Comparison of ENCODE assay signal across 9 mouse cellular contexts in genomic region chr6:49228126-49228679, GRCm38 (mm10). TPM values are rescaled to one million over a fixed set of nuclear protein-coding genes. Genes with fewer than 3 reads are reported as not detected.
DNase-seq lines count a peak whose midpoint lies in the region; ATAC-seq and TF ChIP-seq lines count a peak whose summit lies in the region.
"Had no signal": no experiment of that assay in that cellular context is flagged by ENCODE, and none has a peak within 500 bp of the region (broad histone marks: within the 10 kb centered on the region; RNA-seq: fewer than 3 reads in every experiment).

No protein-coding gene starts in this region.

- ATAC-seq in hindbrain, postnatal 0 days: 0 out of 2 replicates have a peak, but pooled peaks have one; percentile 35
- peak; percentile 65 for ATAC-seq in lung, postnatal 0 days

- H3K36me3 ChIP-seq in hindbrain, postnatal 0 days (ENCODE audit: insufficient read depth, low read length): no peaks in the 10 kb centered on the region
- no peaks in the 10 kb centered on the region for H3K36me3 ChIP-seq in lung, postnatal 0 days (ENCODE audit: insufficient read depth, low read length)
- H3K36me3 ChIP-seq: liver, embryonic 15.5 days had no signal

- no peak overlapping the region for H3K9ac ChIP-seq in hindbrain, postnatal 0 days (replicated peaks; ENCODE audit: low read length)
- no peak overlapping the region for H3K9ac ChIP-seq in lung, postnatal 0 days (replicated peaks; ENCODE audit: low read depth)
- H3K9ac ChIP-seq: liver, embryonic 15.5 days had no signal

- no peak overlapping the region for H3K4me2 ChIP-seq in hindbrain, postnatal 0 days (ENCODE audit: low read depth, low read length)
- H3K4me2 ChIP-seq in lung, postnatal 0 days (replicated peaks; ENCODE audit: low read depth, low read length): no peak overlapping the region

- 17% methylated on average over 7 of the region's 7 CpGs for WGBS in hindbrain, postnatal 0 days
- 11% methylated on average over 7 of the region's 7 CpGs for WGBS in lung, postnatal 0 days

- no peaks in the 10 kb centered on the region for H3K4me1 ChIP-seq in hindbrain, postnatal 0 days (ENCODE audit: insufficient read depth, low read length)
- no peaks in the 10 kb centered on the region for H3K4me1 ChIP-seq in lung, postnatal 0 days (ENCODE audit: insufficient read depth, low read depth, low read length)

- no peaks in the 10 kb centered on the region for H3K27me3 ChIP-seq in hindbrain, postnatal 0 days (ENCODE audit: insufficient read depth, low read length)
- no peaks in the 10 kb centered on the region for H3K27me3 ChIP-seq in lung, postnatal 0 days (replicated peaks; ENCODE audit: insufficient read depth, low read length)
- H3K27me3 ChIP-seq: liver, embryonic 15.5 days had no signal

- H3K27ac ChIP-seq in hindbrain, postnatal 0 days: no peak overlapping the region
- H3K27ac ChIP-seq in lung, postnatal 0 days (ENCODE audit: low read length): no peak overlapping the region
- H3K27ac ChIP-seq: liver, embryonic 15.5 days had no signal

- no peak overlapping the region for H3K4me3 ChIP-seq in hindbrain, postnatal 0 days (ENCODE audit: low read length)
- H3K4me3 ChIP-seq in lung, postnatal 0 days (ENCODE audit: low read depth, low read length): no peak overlapping the region
- H3K4me3 ChIP-seq: liver, embryonic 15.5 days had no signal

- no peaks in the 10 kb centered on the region for H3K9me3 ChIP-seq in hindbrain, postnatal 0 days (ENCODE audit: low read length)
- no peaks in the 10 kb centered on the region for H3K9me3 ChIP-seq in lung, postnatal 0 days (ENCODE audit: low read length)
- H3K9me3 ChIP-seq: liver, embryonic 15.5 days had no signal

- TF ChIP-seq EP300 in lung, postnatal 0 days (IDR thresholded peaks at IDR 0.05): no peak

- intact Hi-C loops in gastrocnemius, postnatal 14 days (cut with DNase I; ENCODE audit: low total_unique reads): loop anchor here (5.0 kb wide), 1 partner anchor 169 kb away; the partner anchor contains the start of gene Stk31
- intact Hi-C loops in left cerebral cortex, postnatal 14 days (cut with DNase I): loop anchor here (2.0 kb wide), 1 partner anchor 171 kb away; no protein-coding TSS in a partner anchor

- peak; percentile 75 for TF ChIP-seq CTCF in hindbrain, postnatal 0 days (IDR thresholded peaks at IDR 0.05; ENCODE audit: low read depth)
- TF ChIP-seq CTCF in lung, postnatal 0 days (IDR thresholded peaks at IDR 0.05): peak; percentile 79

- peak; percentile 22 for DNase-seq in gastrocnemius, postnatal 14 days
- DNase-seq in gastrocnemius, adult 18-20 months (ENCODE audit: low spot score): no peak
- peak; percentile 54 to 57 for DNase-seq in B cell, adult 2 months
- DNase-seq in ZHBTc4 (ENCODE audit: low read depth, low spot score): peak; percentile 70
- DNase-seq in hindbrain, postnatal 0 days (ENCODE audit: low spot score): peak; percentile 70
- DNase-seq in lung, postnatal 0 days (ENCODE audit: low spot score): peak; percentile 80
- no peak for DNase-seq in Muller cell, postnatal 12 days (ENCODE audit: inconsistent ontology term)
- no peak for DNase-seq in left cerebral cortex, postnatal 14 days (ENCODE audit: low spot score in 2 of 2)

RNA-seq across cellular contexts. Expression of gene Igf2bp3, which starts 13.4 kb away (rescaled TPM):
- 1 to 10 TPM in 1 of 2 experiments, under 1 TPM in 1; 0.86 to 1.1 TPM for total RNA-seq in gastrocnemius, postnatal 14 days (2021)
- under 1 TPM; 0.09 to 0.11 TPM for total RNA-seq in gastrocnemius, adult 18-20 months (2021)
- 8.9 and 13.3 TPM in 2 replicates for total RNA-seq in hindbrain, postnatal 0 days (2014; rRNA removed)
- 16.1 and 16.6 TPM in 2 replicates for polyA plus RNA-seq in hindbrain, postnatal 0 days (2015; fragmentation: Nextera tagmentation; extraction: Ambion mirVana)
- 20.8 and 23.7 TPM in 2 replicates for polyA plus RNA-seq in lung, postnatal 0 days (2015; fragmentation: Nextera tagmentation; extraction: Ambion mirVana)
- under 1 TPM; 0.18 to 0.47 TPM for total RNA-seq in left cerebral cortex, postnatal 14 days (2021)

RNA-seq across cellular contexts. Expression of gene Tra2a, which starts 35.6 kb away (rescaled TPM):
- 10 to 100 TPM; 15.8 to 18.1 TPM for total RNA-seq in gastrocnemius, postnatal 14 days (2021)
- 10 to 100 TPM; 14.7 to 20.2 TPM for total RNA-seq in gastrocnemius, adult 18-20 months (2021)
- total RNA-seq in hindbrain, postnatal 0 days (2014; rRNA removed): 54.3 and 60.9 TPM in 2 replicates
- polyA plus RNA-seq in hindbrain, postnatal 0 days (2015; fragmentation: Nextera tagmentation; extraction: Ambion mirVana): 43.0 and 44.6 TPM in 2 replicates
- polyA plus RNA-seq in lung, postnatal 0 days (2015; fragmentation: Nextera tagmentation; extraction: Ambion mirVana): 45.3 and 72.6 TPM in 2 replicates
- 10 to 100 TPM; 66.6 to 82.9 TPM for total RNA-seq in left cerebral cortex, postnatal 14 days (2021)

Comparison
In these comparisons a context has a peak if more than half of its experiments do, and no peak if none do; other contexts are left out.
1. DNase-seq: peak in gastrocnemius, postnatal 14 days (single experiment), B cell, adult 2 months (2 of 2), ZHBTc4 (single experiment), hindbrain, postnatal 0 days (single experiment) and lung, postnatal 0 days (single experiment); none in gastrocnemius, adult 18-20 months (single experiment), Muller cell, postnatal 12 days (single experiment) and left cerebral cortex, postnatal 14 days (0 of 2).